Mouse (Mus musculus): ENCODE measurements at regions not wholly inside any gene's neighbourhood (a gene's known extent, or its start where the extent isn't known, plus 50 kb on each side); places are given as distances from the start of the nearest gene placed in this dataset.
A peak's percentile ranks its signal among the peaks of the same experiment; 100 is the strongest.
"Not testable (repeated sequence)": the region's sequence is repeated elsewhere in the genome, so short reads cannot be mapped to it uniquely, and the experiment has no call there.

- WGBS = 40% methylated on average over 1 of the region's 1 CpGs
- no peak for DNase-seq (ENCODE audit: low read depth, low spot score)
Measured at GRCm38 (mm10) chr9:94163671-94164070, 374.2 kb downstream of the 1190002N15Rik start.

- DNase-seq (ENCODE audit: low read depth, low spot score) = no peak
- WGBS = 35% methylated on average over 2 of the region's 2 CpGs
Measured at GRCm38 (mm10) chr9:94155581-94155980, 382.3 kb downstream of the 1190002N15Rik start.

- no peak for DNase-seq (ENCODE audit: low read depth, low spot score)
- 70% methylated on average over 1 of the region's 1 CpGs for WGBS
Measured at GRCm38 (mm10) chr9:94148474-94148873, 389.4 kb downstream of the 1190002N15Rik start.

GRCm38 (mm10) chr9:94146787-94147186, 391.1 kb downstream of the 1190002N15Rik start:
- 87% methylated on average over 3 of the region's 3 CpGs for WGBS

GRCm38 (mm10) chr9:94136444-94136843, 401.4 kb downstream of the 1190002N15Rik start:
- no peak for DNase-seq (ENCODE audit: low read depth, low spot score)
- WGBS = 63% methylated on average over 1 of the region's 1 CpGs

More at GRCm38 (mm10) chr9:94146787-94147186, 391.1 kb downstream of the 1190002N15Rik start:
- no peak for DNase-seq (ENCODE audit: low read depth, low spot score)

- no peak for DNase-seq (ENCODE audit: low read depth, low spot score)
- WGBS = 53% methylated on average over 2 of the region's 2 CpGs
Measured at GRCm38 (mm10) chr9:94133682-94134081, 404.2 kb downstream of the 1190002N15Rik start.

- 90% methylated on average over 1 of the region's 1 CpGs for WGBS
Measured at GRCm38 (mm10) chr9:94131367-94131766, 406.5 kb downstream of the 1190002N15Rik start.

GRCm38 (mm10) chr9:94116961-94117360, 420.9 kb downstream of the 1190002N15Rik start:
- WGBS = 76% methylated on average over 5 of the region's 5 CpGs
- no peak for DNase-seq (ENCODE audit: low read depth, low spot score)

More at GRCm38 (mm10) chr9:94131367-94131766, 406.5 kb downstream of the 1190002N15Rik start:
- DNase-seq (ENCODE audit: low read depth, low spot score) = no peak

- 42% methylated on average over 1 of the region's 1 CpGs for WGBS
- not testable (repeated sequence) for DNase-seq (ENCODE audit: low read depth, low spot score)
Measured at GRCm38 (mm10) chr9:94107701-94108100, 430.2 kb downstream of the 1190002N15Rik start.

GRCm38 (mm10) chr9:94104669-94105068, 433.2 kb downstream of the 1190002N15Rik start:
- no peak for DNase-seq (ENCODE audit: low read depth, low spot score)
- WGBS = 77% methylated on average over 4 of the region's 4 CpGs

- DNase-seq (ENCODE audit: low read depth, low spot score) = no peak
- WGBS = 71% methylated on average over 3 of the region's 3 CpGs
Measured at GRCm38 (mm10) chr9:94101958-94102357, 435.9 kb downstream of the 1190002N15Rik start.

GRCm38 (mm10) chr9:94094800-94095199, 443.1 kb downstream of the 1190002N15Rik start:
- no peak for DNase-seq (ENCODE audit: low read depth, low spot score)
- 81% methylated on average over 2 of the region's 2 CpGs for WGBS

GRCm38 (mm10) chr9:94091658-94092225, 446.1 kb downstream of the 1190002N15Rik start:
- 12% methylated on average over 7 of the region's 7 CpGs for WGBS
- no peak for DNase-seq (ENCODE audit: low read depth, low spot score)

- no peak for DNase-seq (ENCODE audit: low read depth, low spot score)
- WGBS = 86% methylated on average over 1 of the region's 1 CpGs
Measured at GRCm38 (mm10) chr9:94089759-94090158, 448.1 kb downstream of the 1190002N15Rik start.

- WGBS = 62% methylated on average over 3 of the region's 3 CpGs
- no peak for DNase-seq (ENCODE audit: low read depth, low spot score)
Measured at GRCm38 (mm10) chr9:94083629-94084411, 454.1 kb downstream of the 1190002N15Rik start.

- 58% methylated on average over 2 of the region's 2 CpGs for WGBS
Measured at GRCm38 (mm10) chr9:94074904-94075303, 463.0 kb downstream of the 1190002N15Rik start.

GRCm38 (mm10) chr9:94067121-94067520, 470.8 kb downstream of the 1190002N15Rik start:
- DNase-seq (ENCODE audit: low read depth, low spot score) = no peak
- WGBS = 66% methylated on average over 1 of the region's 1 CpGs

More at GRCm38 (mm10) chr9:94074904-94075303, 463.0 kb downstream of the 1190002N15Rik start:
- DNase-seq (ENCODE audit: low read depth, low spot score) = no peak

GRCm38 (mm10) chr9:94053229-94053628, 484.7 kb downstream of the 1190002N15Rik start:
- 83% methylated on average over 4 of the region's 4 CpGs for WGBS
- DNase-seq (ENCODE audit: low read depth, low spot score) = no peak

GRCm38 (mm10) chr9:94047845-94048244, 490.0 kb downstream of the 1190002N15Rik start:
- peak; percentile 57 for DNase-seq (ENCODE audit: low read depth, low spot score)
- WGBS = 34% methylated on average over 7 of the region's 7 CpGs

GRCm38 (mm10) chr9:94045462-94046126, 492.3 kb downstream of the 1190002N15Rik start:
- no peak for DNase-seq (ENCODE audit: low read depth, low spot score)
- WGBS = 68% methylated on average over 3 of the region's 3 CpGs

All from large intestine, adult 2 months (tissue).